In genomic region chr7:135794679-135795078, GRCm38 (mm10) we compare ENCODE assay signal across 18 mouse cellular contexts.
"Had no signal": no experiment of that assay in that cellular context is flagged by ENCODE, and none has a peak within 500 bp of the region (broad histone marks: within the 10 kb centered on the region; RNA-seq: fewer than 3 reads in every experiment).

No protein-coding gene starts in this region.

- H3K27me3 ChIP-seq: lung, embryonic 15.5 days; neural tube, embryonic 12.5 days; stomach, embryonic 15.5 days had no signal

- H3K9ac ChIP-seq: liver, postnatal 0 days; lung, embryonic 15.5 days; neural tube, embryonic 12.5 days; stomach, embryonic 15.5 days had no signal

- H3K36me3 ChIP-seq: lung, embryonic 15.5 days; neural tube, embryonic 12.5 days; stomach, embryonic 15.5 days had no signal

- H3K4me3 ChIP-seq: lung, embryonic 15.5 days; neural tube, embryonic 12.5 days; stomach, embryonic 15.5 days had no signal

- H3K4me1 ChIP-seq: lung, embryonic 15.5 days; stomach, embryonic 15.5 days had no signal

- DNase-seq: liver, postnatal 0 days; lung, adult 2 months; lung, postnatal 14 days; lung, postnatal 36 days; midbrain, embryonic 14.5 days; right cerebral cortex, postnatal 14 days; thymus, adult 2 months; thymus, postnatal 25 days; thymus, postnatal 4 days had no signal

- H3K4me2 ChIP-seq: lung, embryonic 15.5 days; midbrain, embryonic 11.5 days; neural tube, embryonic 12.5 days; stomach, embryonic 15.5 days had no signal

- H3K9me3 ChIP-seq: lung, embryonic 15.5 days; megakaryocyte, embryonic 14.5 days; neural tube, embryonic 12.5 days; stomach, embryonic 15.5 days had no signal

- ATAC-seq: lung, postnatal 0 days; midbrain, embryonic 16.5 days had no signal

- H3K27ac ChIP-seq: lung, embryonic 15.5 days; macrophage; neural tube, embryonic 12.5 days; stomach, embryonic 15.5 days; stomach, postnatal 0 days had no signal
